Mouse (Mus musculus) cerebellum, postnatal 36 days (tissue): ENCODE data around the gene Acy3.
"Not testable (repeated sequence)": the region's sequence is repeated elsewhere in the genome, so short reads cannot be mapped to it uniquely, and the experiment has no call there.

Experiments
- DNase-seq, 2 experiments: peaks; one replicate each; pipeline ENCODE4 v3.0.0; 2021 to 2022; ENCODE audit warnings: mixed read lengths in 2 of 2

The Acy3 gene

DNA sequence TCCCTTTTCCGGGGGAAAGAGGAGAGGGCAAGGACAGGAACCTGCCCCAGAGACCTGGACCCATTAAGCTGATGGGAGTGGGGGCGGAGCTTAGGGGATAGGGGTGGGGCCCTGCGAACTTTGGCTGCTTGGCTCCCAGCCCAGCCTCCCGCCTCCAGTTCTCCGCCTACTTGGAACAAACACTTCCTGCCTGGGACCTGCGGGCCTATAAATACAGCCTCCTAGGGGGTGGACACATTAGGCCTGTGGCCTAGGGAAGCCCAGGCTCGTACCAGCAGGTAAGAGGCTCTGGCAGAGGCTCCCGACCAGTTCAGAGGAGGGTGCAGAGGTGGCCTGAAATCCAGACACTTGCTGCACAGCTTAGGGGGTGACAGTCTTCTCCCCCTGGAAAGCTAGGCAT lies at the start of gene Acy3:
Gene Acy3, plus strand, starts transcription at position 237 of the 400 bp plus-strand sequence.
- peak in 1 of 2 experiments; percentile 36 for DNase-seq

DNA sequence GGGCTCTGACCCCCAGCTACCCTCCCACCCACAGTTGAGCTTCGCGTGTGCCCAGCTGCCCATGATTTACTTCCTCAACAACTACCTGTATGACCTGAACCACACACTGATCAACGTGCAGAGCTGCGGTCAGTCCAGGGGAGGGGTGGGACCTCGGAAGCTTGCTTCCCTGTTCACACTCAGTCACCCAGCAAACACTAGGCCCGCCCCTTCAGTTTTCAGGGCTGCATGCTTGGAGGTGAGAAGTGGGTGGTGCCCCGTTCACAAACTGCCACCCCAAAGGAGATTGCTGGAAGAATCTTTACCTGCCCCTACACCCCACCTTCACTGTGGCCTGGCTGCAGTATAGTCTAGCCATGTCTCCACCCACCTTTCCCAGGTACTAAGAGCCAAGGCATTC lies 44.1 kb upstream of the Acy3 start:
- no peak for DNase-seq

DNA sequence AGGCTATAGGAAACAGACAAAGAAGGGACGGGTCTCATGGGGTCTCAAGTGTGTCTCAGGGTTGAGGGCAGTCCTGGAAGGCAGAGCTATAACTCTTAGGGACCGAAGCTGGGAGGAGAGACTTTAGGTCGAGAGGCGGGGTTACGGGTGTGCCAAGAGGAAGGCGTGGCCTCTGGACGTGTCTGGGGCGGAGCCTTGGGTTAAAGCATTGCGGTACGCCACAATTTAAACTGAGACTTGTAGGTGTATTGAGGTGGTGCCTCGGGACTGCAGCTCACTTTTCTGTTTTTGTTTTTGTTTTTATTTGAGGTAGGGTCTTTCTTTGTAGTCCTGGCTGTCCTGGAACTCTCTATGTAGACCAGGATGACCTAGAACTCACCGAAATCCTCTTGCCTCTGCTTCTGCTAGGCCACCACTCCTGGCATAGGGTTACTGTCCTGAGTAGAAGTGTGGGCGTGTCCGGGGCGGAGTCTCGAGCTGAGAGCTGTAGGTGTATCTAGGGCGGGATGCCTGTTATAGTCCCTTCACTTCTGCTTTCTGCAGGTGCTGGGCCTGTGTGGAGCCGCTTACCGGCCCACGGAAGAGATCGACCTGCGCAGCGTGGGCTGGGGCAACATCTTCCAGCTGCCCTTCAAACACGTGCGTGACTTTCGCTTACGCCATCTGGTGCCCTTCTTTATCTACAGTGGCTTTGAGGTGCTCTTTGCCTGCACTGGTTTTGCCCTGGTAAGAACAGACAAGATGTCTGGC lies 43.2 kb upstream of the Acy3 start:
- DNase-seq = no peak

DNA sequence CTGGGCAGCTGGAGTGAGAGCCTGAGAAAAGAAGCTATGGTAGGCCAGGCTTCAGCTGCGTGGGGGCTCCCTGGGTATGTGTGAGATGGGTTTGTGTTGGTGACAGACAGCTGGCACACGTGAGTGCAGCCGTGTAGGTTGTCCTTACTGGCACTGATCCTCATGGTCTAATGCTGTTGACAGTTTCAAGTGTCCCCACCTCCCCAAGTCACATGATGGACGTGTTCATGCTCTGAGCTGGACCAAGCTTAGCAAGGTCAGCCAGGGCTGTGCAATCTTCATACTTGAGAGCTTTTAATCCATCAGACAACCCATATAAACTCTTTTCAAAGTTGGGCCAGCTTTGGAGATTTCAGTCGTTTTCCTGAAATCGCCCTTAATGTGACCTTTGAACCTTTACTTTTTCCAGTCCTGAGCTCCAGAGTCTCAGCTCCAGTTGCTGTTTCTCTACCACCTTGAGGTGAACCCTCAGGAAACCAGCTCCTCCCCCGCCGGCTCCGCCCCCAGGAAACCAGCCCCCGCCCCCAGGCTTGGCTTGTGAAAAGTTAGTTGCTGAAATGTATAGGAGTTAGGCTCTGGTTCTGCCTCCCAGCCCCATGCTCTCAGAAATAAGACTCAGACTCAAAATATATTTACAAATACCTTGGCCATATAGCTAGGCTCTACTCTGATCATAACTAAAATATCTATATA lies 40.4 kb upstream of the Acy3 start:
- no peak for DNase-seq

DNA sequence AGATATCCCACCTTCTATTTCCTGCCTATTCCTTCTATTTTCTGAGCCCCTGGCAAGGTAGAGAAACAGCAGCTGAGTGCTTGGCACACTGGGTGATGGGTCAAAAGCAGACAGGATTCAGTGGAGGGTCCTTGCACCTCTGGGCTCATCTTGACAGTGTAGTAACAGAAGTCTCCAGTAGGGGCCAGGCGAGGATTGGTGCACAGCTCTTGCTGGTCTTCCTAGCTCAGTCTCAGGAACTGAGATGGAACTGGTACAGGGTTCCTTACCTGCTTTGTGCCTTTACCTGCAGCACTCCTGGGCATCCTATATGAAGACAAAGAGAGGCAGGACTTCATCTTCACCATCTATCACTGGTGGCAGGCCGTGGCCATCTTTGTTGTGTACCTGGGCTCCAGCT lies 39.7 kb upstream of the Acy3 start:
- peak; percentile 63 to 73 for DNase-seq

DNA sequence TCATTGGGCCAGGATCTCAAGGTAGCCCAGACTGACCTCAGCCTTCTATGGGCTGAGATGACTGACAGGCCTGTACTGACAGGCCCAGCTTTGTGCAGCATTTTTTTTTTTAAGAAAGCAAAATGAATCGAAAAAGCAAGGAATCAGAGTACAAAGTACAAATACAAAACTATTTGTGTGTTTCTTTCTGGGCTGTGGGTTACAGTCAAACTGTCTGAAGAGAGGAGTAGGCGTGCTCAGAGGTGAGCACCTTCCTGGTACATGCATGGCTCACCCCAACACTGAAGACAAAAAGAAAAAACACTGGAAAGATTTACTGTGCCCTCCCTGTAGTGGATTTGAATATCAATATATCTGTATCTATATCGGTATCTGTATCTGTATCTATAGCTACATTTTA lies 38.6 kb upstream of the Acy3 start:
- DNase-seq = no peak

DNA sequence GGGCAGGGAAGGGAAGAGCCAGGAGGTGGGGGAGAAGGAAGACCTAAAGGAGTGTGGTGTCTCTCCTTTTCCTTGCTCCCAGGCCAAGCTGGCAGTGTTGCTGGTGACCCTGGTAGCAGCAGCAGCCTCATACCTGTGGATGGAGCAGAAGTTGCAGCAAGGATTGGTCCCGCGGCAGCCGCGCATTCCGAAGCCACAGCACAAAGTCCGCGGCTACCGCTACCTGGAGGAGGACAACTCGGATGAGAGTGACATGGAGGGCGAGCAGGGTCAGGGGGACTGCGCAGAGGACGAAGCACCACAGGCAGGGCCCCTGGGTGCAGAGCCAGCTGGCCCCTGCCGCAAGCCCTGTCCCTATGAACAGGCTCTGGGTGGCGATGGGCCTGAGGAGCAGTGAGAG lies 37.8 kb upstream of the Acy3 start:
- no peak for DNase-seq

DNA sequence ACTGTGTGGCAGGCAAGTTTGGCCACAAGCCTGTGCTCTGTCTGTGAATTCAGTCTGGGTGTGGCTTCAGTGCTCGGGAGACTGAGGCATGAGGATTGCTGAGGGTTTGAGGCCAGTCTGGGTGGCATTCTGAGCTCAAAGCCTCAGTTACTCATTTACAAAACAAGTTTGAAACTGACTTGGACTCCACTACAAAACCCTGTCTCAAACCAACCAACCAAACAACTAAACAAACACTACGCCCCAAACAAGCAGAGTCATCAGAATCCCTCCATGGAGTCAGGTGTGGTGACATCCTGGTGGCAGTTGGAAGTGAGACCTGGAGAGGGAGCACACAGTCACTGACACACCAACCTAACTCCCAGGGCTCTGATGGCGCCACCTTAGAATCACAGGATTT lies 36.0 kb upstream of the Acy3 start:
- DNase-seq = no peak

DNA sequence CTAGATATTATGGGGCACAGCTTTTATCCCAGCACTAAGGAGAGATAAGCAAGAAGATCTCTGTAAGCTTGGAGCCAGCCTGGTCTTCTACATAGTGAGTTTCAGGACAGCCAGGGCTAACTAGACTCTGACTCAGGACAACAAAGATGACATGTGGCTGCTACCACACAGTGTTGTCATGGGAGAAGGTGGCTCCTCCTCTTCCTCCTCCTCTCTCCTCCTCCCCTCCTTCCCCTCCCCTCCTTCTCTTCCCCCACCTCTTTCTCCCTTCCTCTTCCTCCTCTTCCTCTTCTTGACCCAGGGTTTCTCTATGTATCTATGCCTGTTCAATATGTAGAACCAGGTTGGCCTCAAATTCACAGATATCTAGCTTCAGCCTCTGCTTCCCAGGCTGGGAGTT lies 34.9 kb upstream of the Acy3 start:
- DNase-seq = no peak

DNA sequence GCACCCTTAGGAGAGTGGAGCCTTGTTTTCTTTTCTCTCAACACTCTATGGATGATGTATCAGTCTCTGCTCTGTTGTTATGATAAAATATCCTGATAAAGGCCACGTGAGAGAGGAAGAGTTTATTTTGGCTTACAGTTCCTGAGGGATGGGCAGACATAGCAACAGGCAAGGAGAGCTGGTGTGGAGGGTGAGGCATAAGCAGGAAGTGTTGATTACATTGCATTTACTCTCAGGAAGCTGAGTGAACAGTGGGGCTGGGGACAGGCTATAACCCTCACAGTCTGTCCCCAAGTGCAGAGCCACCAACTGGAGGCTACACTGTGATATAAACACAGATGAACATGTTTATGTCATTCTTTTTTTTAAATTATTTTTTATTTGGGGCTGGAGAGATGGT lies 34.3 kb upstream of the Acy3 start:
- no peak for DNase-seq

DNA sequence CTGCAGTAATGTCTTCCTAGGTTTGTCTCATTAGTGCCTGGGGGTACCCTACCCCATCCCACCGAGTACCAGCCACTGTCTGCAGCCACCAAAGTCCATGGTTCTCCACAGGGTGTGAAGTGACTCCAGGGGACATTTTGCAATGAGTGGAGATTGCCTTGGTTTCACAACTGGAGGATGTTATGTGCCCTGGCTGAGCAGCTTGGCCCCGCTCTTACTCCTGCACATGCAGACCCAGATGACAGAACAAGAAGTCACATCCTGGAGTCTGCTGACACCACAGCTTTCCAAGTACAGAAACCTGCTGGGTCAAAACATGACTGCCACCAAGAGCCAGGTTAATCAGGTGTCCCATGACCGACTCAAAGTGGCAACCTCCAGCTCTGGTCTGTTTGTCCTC lies 31.3 kb upstream of the Acy3 start:
- DNase-seq = no peak

DNA sequence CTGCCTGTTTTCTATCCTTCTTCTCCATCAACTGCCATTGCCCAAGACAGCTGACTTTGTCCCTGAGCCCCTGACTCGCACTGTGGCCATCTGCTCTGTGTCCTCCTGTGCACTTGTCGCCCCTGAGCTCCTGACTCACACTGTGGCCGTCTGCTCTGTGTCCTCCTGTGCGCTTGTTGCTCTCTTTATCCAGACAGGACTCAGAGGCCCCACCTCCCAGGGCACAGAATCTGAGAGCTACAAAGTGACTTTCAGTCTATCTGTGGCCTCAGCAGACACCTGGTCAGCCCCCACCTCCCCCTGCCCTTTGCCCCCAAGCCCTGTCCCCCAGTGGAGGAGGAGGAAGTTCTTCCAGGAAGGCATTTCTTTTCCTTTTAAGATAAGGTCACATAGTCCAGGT lies 30.6 kb upstream of the Acy3 start:
- peak in 1 of 2 experiments; percentile 20 for DNase-seq

DNA sequence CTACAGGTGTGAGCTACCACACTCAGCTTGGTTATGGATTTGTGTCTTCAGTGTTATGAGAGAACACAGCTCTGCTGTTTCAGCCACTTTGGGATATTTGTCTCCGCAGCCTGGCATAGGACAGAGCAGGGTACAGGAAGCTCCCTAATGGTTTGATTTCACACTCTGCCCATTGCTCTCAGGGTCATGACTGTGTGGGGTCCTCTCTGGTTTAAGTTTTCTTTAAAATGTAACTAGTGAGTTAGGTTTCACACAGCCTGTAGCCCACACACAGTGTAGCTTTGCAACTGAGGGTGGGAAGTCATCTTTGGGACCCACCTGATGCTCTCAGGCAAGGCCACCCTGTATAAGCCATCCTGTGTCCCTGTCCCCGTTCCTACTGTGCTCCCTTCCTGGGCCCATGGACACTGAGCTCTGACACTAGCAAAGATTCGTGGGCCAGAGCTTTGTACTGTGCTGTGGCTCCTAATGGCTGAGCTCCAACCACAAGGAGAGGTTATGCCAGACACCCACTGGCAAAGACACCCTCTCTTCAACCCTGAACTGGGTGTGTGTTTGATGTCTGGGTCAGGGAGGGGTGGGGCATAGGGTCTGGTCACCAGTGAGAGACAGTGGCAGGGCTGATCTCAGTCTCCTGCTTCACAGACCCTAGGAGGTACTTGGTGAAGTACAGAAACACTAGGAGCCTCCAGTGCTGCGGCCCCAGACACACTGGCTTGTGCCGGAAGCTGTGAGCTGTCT lies 28.9 kb upstream of the Acy3 start:
- DNase-seq = not testable (repeated sequence)

DNA sequence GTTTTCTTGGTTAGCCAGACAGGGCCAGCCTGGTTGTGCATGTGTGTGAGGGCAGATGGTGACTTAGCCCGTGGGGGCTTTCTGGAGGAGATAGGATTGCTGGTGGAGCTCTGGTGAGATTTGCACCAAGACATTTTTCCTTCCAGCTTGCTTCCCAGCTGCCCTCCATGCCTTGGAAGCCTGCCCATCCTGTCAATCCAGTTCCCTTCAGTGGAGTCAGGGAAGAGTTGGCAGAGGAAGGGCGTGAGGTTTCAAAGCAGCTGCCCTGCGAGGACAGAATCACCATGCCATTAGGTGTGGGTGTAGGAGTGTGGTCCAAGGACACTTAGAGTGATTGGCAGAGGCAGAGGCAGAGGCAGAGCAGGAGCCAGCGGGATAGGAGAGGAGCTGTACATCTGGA lies 27.9 kb upstream of the Acy3 start, which contains the start of gene Aldh3b3:
Gene Aldh3b3, plus strand, starts transcription at position 176 of the 400 bp plus-strand sequence.
- no peak for DNase-seq

DNA sequence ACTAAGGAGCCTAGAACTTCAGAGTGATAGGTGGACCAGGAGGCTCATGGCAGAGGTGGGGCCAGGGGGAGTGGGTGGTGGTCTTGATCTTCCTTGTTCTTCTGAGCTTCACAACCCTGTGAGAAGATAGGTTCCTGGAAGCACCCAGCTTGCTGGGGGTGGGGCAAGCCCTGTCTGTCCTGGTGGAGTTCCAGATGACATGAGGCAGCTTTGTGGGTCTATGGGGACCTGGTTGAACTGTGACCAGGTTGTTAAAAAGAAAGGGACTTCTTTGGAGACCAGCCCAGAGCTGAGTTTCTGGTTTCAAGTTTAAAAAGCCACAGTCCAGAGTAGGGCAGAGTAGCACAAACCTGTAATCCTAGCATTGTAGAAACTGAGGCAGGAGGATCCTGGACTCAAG lies 27.3 kb upstream of the Acy3 start:
- DNase-seq = no peak

DNA sequence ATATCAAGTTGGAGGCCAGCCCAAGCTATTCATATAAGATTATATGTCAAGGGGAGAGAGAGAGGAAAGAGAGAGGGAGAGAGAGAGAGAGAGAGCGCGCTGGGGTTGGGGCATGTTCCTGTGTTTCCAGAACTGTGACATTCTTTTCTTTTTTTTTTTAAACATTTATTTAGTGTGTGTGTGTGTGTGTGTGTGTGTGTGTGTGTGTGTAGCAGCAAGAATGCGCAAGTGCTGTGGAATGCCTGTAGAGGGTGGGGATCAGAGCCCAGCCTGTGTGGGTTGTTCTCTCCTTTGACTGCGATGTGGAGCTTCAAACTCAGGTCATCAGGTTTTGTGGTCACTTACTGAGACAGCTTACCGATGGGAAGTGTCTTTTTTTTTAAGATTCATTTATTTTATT lies 26.2 kb upstream of the Acy3 start:
- no peak for DNase-seq

DNA sequence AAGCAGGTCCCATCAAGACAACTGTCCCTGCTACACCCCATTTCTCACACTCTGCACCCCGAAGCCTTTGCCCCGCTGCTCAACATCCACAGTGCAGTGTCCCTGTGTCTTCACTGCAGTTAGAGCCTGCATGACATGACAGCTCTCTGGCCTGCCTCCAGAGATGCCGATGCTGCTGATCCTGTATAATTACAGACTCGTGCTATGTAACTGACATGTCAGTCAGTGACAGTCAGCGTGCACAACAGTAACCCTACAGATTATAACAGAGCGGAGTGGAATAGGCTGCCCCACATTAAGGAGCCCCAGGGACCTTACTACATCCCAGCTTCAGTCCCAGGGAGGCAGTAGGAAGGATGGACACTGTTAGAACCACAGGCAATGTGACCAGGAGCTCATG lies 24.6 kb upstream of the Acy3 start:
- DNase-seq = not testable (repeated sequence)

DNA sequence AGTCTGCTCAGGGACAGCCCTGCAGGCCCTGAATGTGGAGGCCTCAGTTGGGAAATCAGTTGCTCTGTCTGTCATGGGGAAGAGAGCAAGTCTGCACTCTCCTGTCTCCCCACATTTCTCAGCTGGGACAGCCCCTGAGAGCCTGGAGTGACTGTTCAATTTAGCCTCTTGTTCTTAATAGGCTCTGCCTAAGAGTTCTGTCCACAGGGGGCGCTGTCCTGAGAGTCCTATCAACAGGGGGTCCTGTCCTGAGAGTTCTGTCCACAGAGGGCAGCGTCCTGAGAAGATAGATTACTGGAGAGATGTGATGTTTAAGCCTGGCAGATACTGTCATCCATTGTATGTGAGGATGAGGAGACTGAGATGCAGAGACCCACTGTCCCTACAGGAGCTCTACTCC lies 23.9 kb upstream of the Acy3 start:
- no peak for DNase-seq

DNA sequence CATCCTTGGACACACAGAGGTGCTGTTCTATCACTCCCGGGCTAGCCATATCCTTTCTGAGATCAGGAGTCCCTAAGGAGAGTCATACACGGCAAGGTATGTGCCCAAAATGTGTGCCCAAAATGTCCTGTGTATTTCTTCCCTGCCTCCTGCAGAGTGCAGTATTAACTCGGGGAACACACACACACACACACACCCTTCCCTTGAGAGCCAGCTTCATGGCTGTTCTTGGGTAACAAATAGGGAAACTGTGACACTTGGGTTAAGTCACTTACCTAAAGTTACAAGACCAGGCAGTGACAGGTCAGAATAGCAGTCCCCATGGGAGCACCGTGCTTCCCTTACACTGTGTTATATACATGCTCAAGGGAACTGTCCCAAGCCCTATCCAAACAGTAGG lies 22.3 kb upstream of the Acy3 start:
- DNase-seq = no peak

DNA sequence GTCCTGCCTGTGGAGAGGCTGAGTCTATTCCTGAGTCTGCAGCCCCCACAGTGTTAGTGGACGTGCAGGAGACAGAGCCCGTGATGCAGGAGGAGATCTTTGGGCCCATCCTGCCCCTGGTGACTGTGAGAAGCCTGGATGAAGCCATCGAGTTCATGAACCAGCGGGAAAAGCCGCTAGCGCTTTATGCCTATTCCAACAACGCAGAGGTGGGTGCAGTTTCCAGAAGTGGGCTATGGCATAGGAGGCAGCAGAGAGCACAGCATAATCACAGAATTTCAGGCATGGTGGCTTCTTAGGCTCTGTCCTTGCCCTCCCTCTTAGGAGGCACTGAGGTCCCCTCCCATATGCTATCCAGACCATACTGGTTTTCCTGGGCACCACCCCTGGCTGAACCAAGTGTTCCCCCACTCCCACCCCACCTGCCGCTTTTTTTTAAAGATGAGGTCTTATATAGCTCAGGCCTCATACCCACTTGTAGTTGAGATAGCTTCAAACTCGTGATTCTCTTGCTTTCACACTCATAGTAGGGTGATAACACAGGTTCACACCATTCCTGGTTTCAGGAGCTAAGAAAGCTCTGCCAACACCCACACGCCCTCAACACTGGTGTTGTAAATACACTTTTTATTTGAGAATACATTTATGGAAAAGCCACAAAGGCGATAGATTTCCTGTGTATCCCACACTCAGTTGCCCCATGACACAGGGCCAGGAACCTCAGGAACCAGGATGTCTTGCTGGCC lies 19.9 kb upstream of the Acy3 start:
- DNase-seq = no peak

DNA sequence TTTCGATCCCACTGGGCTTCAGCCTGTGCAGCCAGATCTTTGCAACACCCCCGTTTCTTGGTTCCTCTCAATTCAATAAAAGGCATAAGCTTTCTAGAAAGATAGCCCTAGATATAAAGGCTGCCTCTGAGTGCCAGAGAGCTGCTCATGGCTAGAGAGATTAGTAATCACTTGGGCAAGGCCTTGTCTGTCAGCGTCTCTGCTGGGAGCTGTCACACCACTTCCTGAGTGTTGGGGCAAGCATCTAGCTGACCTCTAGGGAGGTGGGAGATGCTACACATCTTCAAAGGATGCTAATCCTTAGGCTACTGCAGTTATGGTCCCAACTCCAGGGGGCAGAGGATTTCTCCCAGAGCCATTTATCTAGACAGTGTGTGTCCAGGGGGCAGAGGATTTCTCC lies 19.1 kb upstream of the Acy3 start:
- no peak for DNase-seq

DNA sequence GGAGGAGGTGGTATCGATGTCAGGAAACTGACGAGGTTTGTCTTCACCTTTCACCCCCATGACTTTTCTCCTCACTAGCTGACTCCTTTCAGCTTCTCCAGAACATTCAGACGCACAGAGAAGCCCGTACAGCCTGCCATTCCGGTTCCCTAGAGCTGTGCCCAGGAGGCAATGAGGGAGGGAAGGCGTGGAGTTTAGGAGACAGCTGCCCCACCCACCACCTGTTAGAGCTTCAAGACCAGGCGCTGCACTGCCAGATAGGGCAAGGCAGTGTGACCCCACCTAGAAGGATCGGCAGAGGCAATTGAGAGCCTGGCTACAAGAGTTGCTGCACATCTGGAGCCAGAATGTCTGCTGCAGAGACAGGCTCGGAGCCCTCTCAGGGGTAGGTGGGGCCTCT lies 14.1 kb upstream of the Acy3 start, which contains the start of gene Aldh3b2:
Gene Aldh3b2, plus strand, starts transcription at position 100 of the 400 bp plus-strand sequence.
- no peak for DNase-seq

DNA sequence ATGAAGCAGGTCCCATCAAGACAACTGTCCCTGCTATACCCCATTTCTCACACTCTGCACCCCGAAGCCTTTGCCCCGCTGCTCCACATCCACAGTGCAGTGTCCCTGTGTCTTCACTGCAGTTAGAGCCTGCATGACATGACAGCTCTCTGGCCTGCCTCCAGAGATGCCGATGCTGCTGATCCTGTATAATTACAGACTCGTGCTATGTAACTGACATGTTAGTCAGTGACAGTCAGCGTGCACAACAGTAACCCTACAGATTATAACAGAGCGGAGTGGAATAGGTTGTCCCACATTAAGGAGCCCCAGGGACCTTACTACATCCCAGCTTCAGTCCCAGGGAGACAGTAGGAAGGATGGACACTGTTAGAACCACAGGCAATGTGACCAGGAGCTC lies 11.8 kb upstream of the Acy3 start:
- DNase-seq = not testable (repeated sequence)
